Mouse (Mus musculus): ENCODE results near the gene Adamts5.

The Adamts5 gene

DNA sequence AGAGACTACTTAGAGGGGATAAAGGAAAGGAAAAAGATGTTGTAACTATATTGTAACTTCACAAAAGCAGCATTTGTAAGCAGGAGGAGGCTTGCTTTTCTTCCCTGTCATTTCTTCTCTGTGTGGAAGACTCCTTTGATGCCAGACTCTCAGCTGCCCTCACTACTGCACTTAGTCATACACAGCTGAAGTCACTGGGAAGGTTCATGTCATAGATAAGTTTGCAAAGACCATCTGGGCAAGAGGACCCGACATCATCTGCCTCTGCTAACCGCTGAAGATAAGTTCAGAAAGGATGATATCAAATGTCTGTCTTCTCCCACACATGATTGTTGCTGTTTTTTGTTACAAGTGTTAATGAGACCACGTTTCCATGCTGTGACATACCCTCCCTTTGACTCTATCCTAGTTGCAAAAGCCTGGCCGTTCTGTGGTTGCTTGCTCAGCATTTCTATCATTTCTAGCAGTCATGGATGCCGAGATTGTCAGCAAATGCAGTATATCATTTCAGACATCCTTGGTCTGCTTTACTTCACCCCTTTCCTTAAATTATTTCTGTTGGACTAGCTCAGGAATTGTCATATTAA, 79.2 kb downstream of the Adamts5 start:
- no peak for DNase-seq (ENCODE audit: low spot score in 2 of 2)

DNA sequence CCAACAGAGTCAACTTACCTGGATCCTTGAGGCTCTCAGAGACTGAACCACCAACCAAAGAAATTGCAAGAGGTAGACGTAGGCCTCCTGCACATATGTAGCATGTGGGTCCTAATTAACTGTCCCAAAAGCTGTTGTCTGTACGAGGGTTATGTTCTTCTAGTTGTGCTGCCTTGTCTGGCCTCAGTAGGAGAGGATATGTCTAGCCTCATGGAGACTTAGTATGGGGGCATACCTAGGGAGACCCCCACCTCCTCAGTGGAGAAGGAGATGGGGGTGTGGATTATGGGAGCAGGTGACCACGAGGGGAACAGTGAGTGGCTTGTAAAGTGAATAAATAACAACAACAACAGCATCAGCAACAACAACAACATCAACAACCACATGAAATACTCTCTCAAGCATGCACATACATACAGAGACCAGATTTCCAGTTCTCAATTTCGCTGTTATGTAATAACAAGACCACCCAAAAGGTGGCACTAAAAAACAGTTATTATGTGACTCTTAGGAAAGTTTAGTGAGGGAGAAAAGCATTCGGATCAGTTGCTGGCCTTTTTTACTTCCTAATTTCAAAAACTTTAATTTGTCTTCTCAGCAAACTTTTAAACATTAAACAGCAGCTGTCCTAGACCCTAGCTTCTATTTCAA, 81.7 kb downstream of the Adamts5 start:
- DNase-seq (ENCODE audit: low spot score in 2 of 2), result no peak

DNA sequence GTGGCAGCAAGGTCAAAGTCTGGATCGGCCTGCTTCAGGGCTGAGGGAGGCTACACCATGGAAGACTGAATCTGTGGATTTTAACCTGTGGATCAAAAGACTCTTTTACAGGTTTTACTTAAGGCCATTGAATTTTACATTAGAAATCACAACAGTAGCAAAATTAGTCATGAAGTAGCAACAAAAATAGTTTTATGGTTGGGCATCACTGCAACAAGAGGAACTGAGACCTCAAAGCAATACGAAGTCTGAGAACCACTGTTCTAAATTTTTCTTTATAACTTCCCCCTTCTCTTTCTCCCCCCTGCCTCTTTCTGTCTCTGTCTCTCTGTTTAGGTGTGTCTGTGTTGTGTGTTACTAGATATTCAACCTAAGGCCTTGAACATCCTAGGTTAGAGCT, 87.5 kb downstream of the Adamts5 start:
- no peak for DNase-seq (ENCODE audit: low spot score in 2 of 2)

DNA sequence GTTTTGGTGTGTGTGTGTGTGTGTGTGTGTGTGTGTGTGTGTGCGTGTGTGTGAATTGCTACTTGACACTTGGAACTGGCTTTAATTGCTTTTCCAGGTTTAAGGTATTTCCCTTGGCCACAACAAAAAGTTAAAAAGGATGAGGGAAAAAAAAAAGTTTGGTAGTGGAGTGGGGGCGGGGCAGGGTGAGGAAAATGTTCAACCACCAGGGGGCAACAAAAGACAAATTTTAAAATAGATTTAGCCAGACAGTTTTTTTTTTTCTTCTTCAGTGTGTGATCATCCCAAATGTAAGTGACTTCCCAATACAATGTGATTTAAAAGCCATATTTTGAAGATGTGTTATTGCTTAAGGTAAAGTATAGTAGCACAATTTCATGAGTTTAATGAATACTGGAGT, 94.0 kb downstream of the Adamts5 start:
- DNase-seq (ENCODE audit: low spot score in 2 of 2), result no peak

DNA sequence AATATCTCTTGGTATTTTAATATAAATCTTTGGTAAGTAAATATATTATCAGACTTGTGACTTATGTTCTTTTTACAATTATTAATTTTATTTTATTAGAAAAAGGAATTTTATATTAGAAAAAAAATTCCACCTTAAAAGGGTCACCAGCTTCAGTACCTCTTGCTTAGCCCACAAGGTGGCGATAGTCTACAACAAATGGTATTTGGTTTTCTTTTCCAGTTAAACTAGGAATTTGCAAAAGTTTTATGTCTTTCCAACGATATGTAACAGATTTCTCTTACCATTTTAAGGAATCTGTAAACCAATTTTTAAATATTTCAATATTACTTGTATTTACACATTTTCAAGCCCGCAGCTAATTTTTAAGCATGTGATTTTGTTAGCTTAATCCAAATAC, 94.6 kb downstream of the Adamts5 start:
- no peak for DNase-seq (ENCODE audit: low spot score in 2 of 2)

Data from spleen, postnatal 36 days (tissue).